ENCODE assay signal across 20 mouse cellular contexts in the genomic region with DNA sequence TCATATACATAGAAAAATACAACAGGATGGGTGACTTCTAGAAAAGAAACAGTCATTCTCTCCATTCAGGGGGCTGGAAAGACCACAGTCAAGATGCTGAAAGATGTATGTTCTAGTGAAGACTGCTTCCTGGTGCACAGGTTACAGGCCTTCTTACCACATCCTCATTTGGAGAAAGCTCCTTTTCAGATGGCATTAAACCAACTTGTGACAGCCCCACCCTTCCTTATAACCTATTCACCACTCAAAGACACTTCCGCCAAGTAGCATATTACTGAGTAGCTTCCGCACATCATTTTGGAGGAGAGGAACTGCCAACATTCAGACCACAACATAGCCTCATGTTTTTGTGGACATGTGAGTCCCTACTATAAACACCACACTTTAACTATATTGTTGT.
DNase-seq lines count a peak whose midpoint lies in the region; ATAC-seq and TF ChIP-seq lines count a peak whose summit lies in the region.
"Had no signal": no experiment of that assay in that cellular context is flagged by ENCODE, and none has a peak within 500 bp of the region (broad histone marks: within the 10 kb centered on the region; RNA-seq: fewer than 3 reads in every experiment).

No protein-coding gene starts in this region.

- no peak overlapping the region for H3K4me3 ChIP-seq in lung, postnatal 0 days (ENCODE audit: low read depth, low read length)
- H3K4me3 ChIP-seq: erythroblast, embryonic 14.5 days; heart, embryonic 12.5 days; hindbrain, embryonic 15.5 days; limb, embryonic 13.5 days had no signal

- ATAC-seq in lung, postnatal 0 days = no peak
- peak; percentile 94 for ATAC-seq in granulocyte monocyte progenitor cell, adult 5-6 weeks (replicated peaks; ENCODE audit: poor library complexity, severe bottlenecking)
- ATAC-seq: forebrain, embryonic 16.5 days had no signal

- no peak overlapping the region for H3K4me2 ChIP-seq in lung, postnatal 0 days (replicated peaks; ENCODE audit: low read depth, low read length)
- H3K4me2 ChIP-seq: heart, embryonic 12.5 days; hindbrain, embryonic 15.5 days; limb, embryonic 13.5 days had no signal

- no peaks in the 10 kb centered on the region for H3K4me1 ChIP-seq in lung, postnatal 0 days (ENCODE audit: insufficient read depth, low read depth, low read length)
- H3K4me1 ChIP-seq: hindbrain, embryonic 15.5 days had no signal

- H3K36me3 ChIP-seq in lung, postnatal 0 days (ENCODE audit: insufficient read depth, low read length) = no peaks in the 10 kb centered on the region
- H3K36me3 ChIP-seq: heart, embryonic 12.5 days; hindbrain, embryonic 15.5 days; limb, embryonic 13.5 days had no signal

- TF ChIP-seq CTCF in lung, postnatal 0 days (IDR thresholded peaks at IDR 0.05) = no peak

- 88% methylated on average over 2 of the region's 2 CpGs for WGBS in lung, postnatal 0 days

- H3K9me3 ChIP-seq in lung, postnatal 0 days (ENCODE audit: low read length) = no peaks in the 10 kb centered on the region
- H3K9me3 ChIP-seq: heart, embryonic 12.5 days; hindbrain, embryonic 15.5 days; limb, embryonic 13.5 days had no signal

- no peak for TF ChIP-seq EP300 in lung, postnatal 0 days (IDR thresholded peaks at IDR 0.05)

- H3K27me3 ChIP-seq in lung, postnatal 0 days (replicated peaks; ENCODE audit: insufficient read depth, low read length) = no peaks in the 10 kb centered on the region
- H3K27me3 ChIP-seq: heart, embryonic 12.5 days; hindbrain, embryonic 15.5 days; limb, embryonic 13.5 days had no signal

- peak; percentile 23 for DNase-seq in lung, postnatal 0 days (ENCODE audit: low spot score)
- no peak for DNase-seq in lung, adult 18-20 months
- peak; percentile 84 for DNase-seq in CD4-positive helper T cell, adult 2 months (ENCODE audit: low read depth, low spot score)
- DNase-seq in naive thymus-derived CD4-positive, alpha-beta T cell, adult 2 months (ENCODE audit: low read depth) = peak; percentile 83
- DNase-seq in Muller cell, postnatal 12 days (ENCODE audit: inconsistent ontology term) = no peak
- DNase-seq in ovary, postnatal 14 days (ENCODE audit: low spot score) = no peak
- no peak for DNase-seq in layer of hippocampus, adult 9-10 months (ENCODE audit: low spot score)
- DNase-seq: adrenal gland, adult 2 months; cerebellum, adult 11 months; cerebellum, postnatal 14 days; kidney, adult 11 months; kidney, postnatal 36 days; midbrain, embryonic 14.5 days; right cerebral cortex, postnatal 25 days had no signal

- no peak overlapping the region for H3K9ac ChIP-seq in lung, postnatal 0 days (replicated peaks; ENCODE audit: low read depth)
- H3K9ac ChIP-seq: heart, embryonic 12.5 days; hindbrain, embryonic 15.5 days; limb, embryonic 13.5 days had no signal

- H3K27ac ChIP-seq in lung, postnatal 0 days (ENCODE audit: low read length) = no peak overlapping the region
- H3K27ac ChIP-seq: hindbrain, embryonic 15.5 days; limb, embryonic 13.5 days had no signal

Comparison
In these comparisons a context has a peak if more than half of its experiments do, and no peak if none do; other contexts are left out.
1. DNase-seq: peak in lung, postnatal 0 days (single experiment), CD4-positive helper T cell, adult 2 months (single experiment) and naive thymus-derived CD4-positive, alpha-beta T cell, adult 2 months (single experiment); none in lung, adult 18-20 months (0 of 2), Muller cell, postnatal 12 days (single experiment), ovary, postnatal 14 days (single experiment) and layer of hippocampus, adult 9-10 months (single experiment).